Mouse (Mus musculus): Measurements from ENCODE around the gene Fkbpl.
A peak's percentile ranks its signal among the peaks of the same experiment; 100 is the strongest.

Fkbpl gene

GRCm38 (mm10) chr17:34648141-34648890, 3.8 kb downstream of the Fkbpl start:
- peak; percentile 92 for DNase-seq

GRCm38 (mm10) chr17:34649106-34649864, 4.7 kb downstream of the Fkbpl start:
- DNase-seq, result peak; percentile 93

- peak; percentile 92 for DNase-seq
Observed at GRCm38 (mm10) chr17:34650781-34651180, 6.2 kb downstream of the Fkbpl start.

GRCm38 (mm10) chr17:34651507-34652221, 7.1 kb downstream of the Fkbpl start:
- DNase-seq, result peak; percentile 91

GRCm38 (mm10) chr17:34652546-34652945, 8.0 kb downstream of the Fkbpl start:
- DNase-seq, result peak; percentile 90

GRCm38 (mm10) chr17:34652985-34653384, 8.4 kb downstream of the Fkbpl start:
- peak; percentile 92 for DNase-seq

- DNase-seq, result peak; percentile 96
Observed at GRCm38 (mm10) chr17:34653746-34654285, 9.3 kb downstream of the Fkbpl start.

GRCm38 (mm10) chr17:34654392-34654791, 9.8 kb downstream of the Fkbpl start:
- DNase-seq, result peak; percentile 97

GRCm38 (mm10) chr17:34655160-34655559, 10.6 kb downstream of the Fkbpl start:
- no peak for DNase-seq

GRCm38 (mm10) chr17:34655581-34655991, 11.0 kb downstream of the Fkbpl start:
- DNase-seq, result peak; percentile 100

GRCm38 (mm10) chr17:34656666-34657065, 12.1 kb downstream of the Fkbpl start:
- DNase-seq, result peak; percentile 98

- DNase-seq, result peak; percentile 97
Observed at GRCm38 (mm10) chr17:34657271-34657670, 12.7 kb downstream of the Fkbpl start.

GRCm38 (mm10) chr17:34658145-34658544, 13.6 kb downstream of the Fkbpl start:
- peak; percentile 91 for DNase-seq

- DNase-seq, result peak; percentile 92
Observed at GRCm38 (mm10) chr17:34658591-34658990, 14.0 kb downstream of the Fkbpl start.

- peak; percentile 98 for DNase-seq
Observed at GRCm38 (mm10) chr17:34659181-34659896, 14.8 kb downstream of the Fkbpl start.

- peak; percentile 91 for DNase-seq
Observed at GRCm38 (mm10) chr17:34659897-34660214, 15.3 kb downstream of the Fkbpl start.

- DNase-seq, result peak; percentile 99
Observed at GRCm38 (mm10) chr17:34660259-34660820, 15.8 kb downstream of the Fkbpl start.

- peak; percentile 99 for DNase-seq
Observed at GRCm38 (mm10) chr17:34661121-34661591, 16.6 kb downstream of the Fkbpl start.

- peak; percentile 95 for DNase-seq
Observed at GRCm38 (mm10) chr17:34662468-34662867, 17.9 kb downstream of the Fkbpl start.

- DNase-seq, result peak; percentile 93
Observed at GRCm38 (mm10) chr17:34662978-34663377, 18.4 kb downstream of the Fkbpl start.

GRCm38 (mm10) chr17:34663558-34663957, 19.0 kb downstream of the Fkbpl start:
- peak; percentile 90 for DNase-seq

GRCm38 (mm10) chr17:34664472-34664871, 19.9 kb downstream of the Fkbpl start:
- DNase-seq, result no peak

All from heart, adult 11 months (tissue).